Mouse (Mus musculus) C2C12 (cell line): Measurements from ENCODE around the gene Rabggtb.

Experiments
- CTCF ChIP-seq: IDR thresholded peaks from one replicate; pipeline ENCODE4 v1.5.1; 2011; ENCODE audit not compliant: control insufficient read depth, insufficient read depth, insufficient read length
- FOSL1 ChIP-seq: IDR thresholded peaks from one replicate; pipeline ENCODE4 v1.8.0; 2011; ENCODE audit warnings: mild to moderate bottlenecking, low read length; ENCODE audit not compliant: poor library complexity, insufficient read depth, severe bottlenecking
- MAX ChIP-seq: IDR thresholded peaks from one replicate; pipeline ENCODE4 v1.6.1; 2011; ENCODE audit warnings: mild to moderate bottlenecking, control low read depth

- TF ChIP-seq CTCF (no peak), FOSL1 (no peak), MAX (no peak)
Observed at GRCm38 (mm10) chr3:153921147-153921910, 8.5 kb upstream of the Rabggtb start.
